Mouse (Mus musculus): ENCODE measurements at regions not wholly inside any gene's neighbourhood (a gene's known extent, or its start where the extent isn't known, plus 50 kb on each side); places are given as distances from the start of the nearest gene placed in this dataset.
"Not testable (repeated sequence)": the region's sequence is repeated elsewhere in the genome, so short reads cannot be mapped to it uniquely, and the experiment has no call there.

GRCm38 (mm10) chr12:51294971-51295477 is 52.8 kb upstream of the G2e3 start:
- in situ Hi-C loops (cut with MseI, MboI): no loop called here

- in situ Hi-C loops (cut with MseI, MboI): no loop called here
Measured at GRCm38 (mm10) chr12:51278358-51278757, 69.5 kb upstream of the G2e3 start.

DNA sequence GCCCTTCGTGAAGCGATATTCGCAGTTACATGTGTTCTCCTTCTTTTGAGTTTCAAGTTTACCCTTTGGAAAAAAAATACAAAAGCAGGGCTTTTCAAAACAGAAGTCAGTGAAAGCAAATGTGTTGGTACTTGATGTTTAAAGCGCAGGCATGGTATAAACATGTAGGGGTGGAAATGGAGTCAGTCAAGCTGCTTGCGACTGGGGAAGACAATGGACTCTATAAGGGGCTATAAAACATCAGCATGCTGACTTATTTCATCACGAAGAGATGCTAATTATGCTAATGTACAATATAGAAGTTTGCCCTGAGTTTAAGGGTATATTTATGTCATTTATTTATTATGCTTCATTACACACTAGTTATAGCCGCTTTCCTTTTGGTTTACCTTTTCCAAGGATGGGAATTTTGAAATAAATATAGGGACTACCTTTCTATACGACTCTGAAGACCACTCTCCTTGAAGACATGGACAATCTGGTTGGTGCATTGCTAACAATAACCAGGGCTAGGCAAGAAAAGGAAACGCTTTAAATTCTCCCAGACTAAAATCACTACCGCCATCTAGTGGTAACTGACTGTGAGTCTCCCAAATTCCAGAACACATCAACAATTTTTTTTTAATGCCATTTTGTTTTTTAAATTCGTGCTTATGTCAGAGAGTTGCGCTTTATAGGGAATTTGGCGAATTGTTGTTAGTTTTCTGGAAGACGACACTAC is 71.9 kb upstream of the G2e3 start:
- in situ Hi-C loops (cut with MseI, MboI): no loop called here

DNA sequence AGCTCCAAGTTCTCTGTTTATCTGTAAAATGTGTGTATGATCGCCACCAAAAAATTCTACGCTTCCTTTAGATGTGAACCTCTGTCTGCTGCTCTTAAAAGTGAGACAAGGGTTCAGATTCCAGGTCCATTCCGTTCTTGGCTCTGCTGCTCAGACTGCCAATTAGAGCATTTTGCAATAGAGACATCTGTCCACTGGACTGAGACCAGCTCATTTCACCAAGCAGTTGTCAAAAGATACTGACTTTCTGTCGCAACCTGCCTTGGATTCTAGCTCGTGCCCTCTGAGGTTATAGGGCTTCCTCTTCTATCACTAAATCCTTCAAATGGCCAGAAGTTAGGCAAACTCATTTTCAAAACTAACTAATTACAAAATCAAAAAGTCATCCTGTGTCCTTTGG is 74.4 kb upstream of the G2e3 start:
- in situ Hi-C loops (cut with MseI, MboI): no loop called here

GRCm38 (mm10) chr12:51242839-51243238 is 105.0 kb upstream of the G2e3 start:
- in situ Hi-C loops (cut with MseI, MboI): no loop called here

GRCm38 (mm10) chr12:51241131-51241781 is 106.6 kb upstream of the G2e3 start:
- in situ Hi-C loops (cut with MseI, MboI): no loop called here

- in situ Hi-C loops (cut with MseI, MboI): no loop called here
Measured at GRCm38 (mm10) chr12:51211691-51212090, 136.2 kb upstream of the G2e3 start.

DNA sequence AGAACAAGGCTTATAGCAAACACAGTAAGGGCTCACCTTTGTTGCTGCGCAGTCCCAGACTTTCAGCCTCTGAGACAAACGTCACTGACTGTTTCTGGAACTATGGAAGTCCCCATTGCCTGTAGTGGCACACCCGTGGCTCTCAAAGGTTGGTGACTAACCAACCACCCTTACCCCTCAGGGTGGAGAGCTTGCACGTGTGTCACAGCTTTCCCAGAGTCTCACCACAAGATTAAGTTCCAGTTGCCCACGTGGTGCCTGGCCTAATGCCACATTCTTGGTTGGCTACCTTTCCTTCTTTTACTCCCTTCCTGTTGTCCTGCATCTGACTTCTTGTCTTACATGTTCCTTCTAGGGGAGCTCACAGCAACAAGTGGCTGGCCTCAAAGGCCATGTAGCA is 151.6 kb upstream of the G2e3 start:
- in situ Hi-C loops (cut with MseI, MboI): no loop called here

DNA sequence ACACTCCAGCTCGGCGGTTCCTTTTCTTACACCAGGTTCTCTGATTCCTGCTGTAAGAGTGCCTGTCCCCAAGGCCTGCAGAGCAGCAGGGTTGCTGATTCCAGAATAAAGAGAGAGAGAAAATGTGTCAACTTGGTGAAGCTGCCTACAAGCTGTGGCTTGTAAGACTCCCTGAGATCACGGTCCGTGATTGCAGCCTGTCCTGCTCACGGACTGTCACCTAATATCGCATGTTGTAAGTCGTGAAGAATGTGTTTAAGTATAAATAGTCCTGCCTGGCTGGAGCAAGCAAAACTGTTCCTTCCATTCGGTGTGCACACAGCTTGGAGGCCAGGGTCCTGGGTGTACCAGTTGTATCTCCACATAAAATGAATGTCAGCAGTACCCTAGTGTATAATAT is 152.7 kb upstream of the G2e3 start:
- in situ Hi-C loops (cut with MseI, MboI): no loop called here

- in situ Hi-C loops (cut with MseI, MboI): no loop called here
Measured at GRCm38 (mm10) chr12:51190754-51191153, 157.1 kb upstream of the G2e3 start.

DNA sequence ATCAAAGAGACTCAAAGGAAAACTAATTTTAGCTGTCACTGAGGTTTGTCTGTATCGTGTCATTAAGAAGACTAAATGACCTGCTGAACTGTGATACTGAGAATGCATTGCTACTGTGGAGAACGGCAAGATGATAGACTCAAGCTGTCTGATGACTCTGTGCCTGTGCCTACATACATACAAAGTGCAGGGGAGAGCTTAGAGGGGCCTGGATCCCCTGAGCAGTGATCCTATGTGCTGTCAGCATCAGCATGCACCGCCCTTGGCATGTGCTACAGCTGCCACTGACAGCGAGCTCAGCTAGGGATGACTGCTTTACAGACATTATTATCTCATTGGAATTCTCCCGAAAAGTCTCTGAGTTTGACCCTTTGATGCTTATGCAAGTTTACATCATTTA is 157.7 kb upstream of the G2e3 start:
- in situ Hi-C loops (cut with MseI, MboI): no loop called here

- in situ Hi-C loops (cut with MseI, MboI): no loop called here
Measured at GRCm38 (mm10) chr12:51188229-51188628, 159.6 kb upstream of the G2e3 start.

DNA sequence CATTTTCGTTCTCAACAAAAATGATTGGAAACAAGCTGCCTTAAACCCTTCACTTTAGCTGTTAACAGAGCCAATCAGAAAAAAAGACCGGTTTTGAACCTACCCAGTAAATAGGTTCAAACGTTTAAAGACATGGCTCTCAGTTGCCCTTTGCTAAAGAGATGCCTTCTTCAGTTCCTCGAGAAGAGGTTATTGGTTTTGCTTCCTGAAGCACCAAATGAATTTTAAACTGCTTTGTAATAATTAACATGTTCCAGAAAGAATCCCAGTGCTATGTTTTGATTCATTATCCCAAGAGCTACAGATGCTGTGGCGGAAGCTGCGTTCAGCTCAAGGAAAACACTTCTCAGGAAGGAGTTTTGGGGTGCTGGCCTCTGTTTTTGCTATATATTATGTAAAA is 160.1 kb upstream of the G2e3 start:
- in situ Hi-C loops (cut with MseI, MboI): no loop called here

DNA sequence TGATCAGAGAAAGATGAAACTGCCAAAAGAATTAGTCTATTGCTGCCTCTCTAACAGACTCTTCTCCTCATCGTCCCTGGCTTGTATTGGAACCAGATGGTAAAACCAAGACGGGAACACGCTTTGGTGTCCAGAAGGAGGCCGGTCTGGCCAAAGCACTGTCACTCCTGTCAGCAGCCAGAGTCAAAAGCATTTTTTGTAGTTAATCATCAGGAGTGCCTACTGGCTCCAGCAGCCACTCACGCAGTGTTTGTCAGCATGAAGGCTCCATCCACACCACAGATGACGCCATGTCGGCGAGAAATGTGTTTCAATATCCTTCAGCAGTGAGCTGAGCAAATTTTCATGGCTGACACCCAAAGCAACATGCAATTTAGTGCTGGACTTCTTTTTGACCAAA is 162.1 kb upstream of the G2e3 start:
- in situ Hi-C loops (cut with MseI, MboI): no loop called here

DNA sequence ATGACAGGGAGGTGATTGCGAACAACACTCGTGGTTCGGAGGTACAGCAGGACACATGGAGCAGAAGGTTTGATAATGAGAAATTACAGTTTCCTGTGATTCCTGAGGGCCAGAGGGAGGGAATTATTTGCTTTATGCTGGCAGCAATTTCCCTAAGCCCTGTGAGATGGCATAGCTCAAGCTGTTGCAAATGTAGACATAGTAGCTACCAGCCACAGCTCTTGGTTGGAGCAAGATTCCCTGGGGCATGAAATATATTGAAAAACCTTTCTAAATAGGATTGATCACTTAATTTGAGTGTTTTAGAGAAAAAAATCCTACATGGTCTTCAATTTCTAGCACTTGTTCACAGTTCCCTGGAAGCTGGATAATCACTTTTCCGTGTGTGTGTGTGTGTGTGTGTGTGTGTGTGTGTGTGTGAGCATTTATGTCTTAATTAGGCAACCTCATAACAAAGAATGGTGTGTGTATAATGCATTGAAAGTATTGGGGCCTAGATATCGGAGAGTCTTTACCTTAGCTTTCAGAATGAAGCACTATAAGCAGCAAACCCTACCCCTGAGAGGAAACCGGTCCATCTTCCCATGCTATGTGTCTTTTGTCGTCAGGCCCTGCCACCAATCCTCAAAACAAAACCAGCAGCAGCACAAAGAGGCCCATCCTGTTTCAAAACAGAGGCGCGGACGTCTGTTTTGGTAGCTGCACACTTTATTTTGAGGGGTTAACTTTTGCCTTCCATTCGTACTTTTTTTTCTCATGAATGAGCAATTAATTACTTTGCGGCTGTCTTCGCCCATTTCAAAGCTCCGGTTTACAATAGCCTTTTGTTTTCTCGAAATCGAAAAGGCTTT is 172.7 kb upstream of the G2e3 start:
- in situ Hi-C loops (cut with MseI, MboI): no loop called here

- in situ Hi-C loops (cut with MseI, MboI): no loop called here
Measured at GRCm38 (mm10) chr12:51165186-51165585, 182.7 kb upstream of the G2e3 start.

DNA sequence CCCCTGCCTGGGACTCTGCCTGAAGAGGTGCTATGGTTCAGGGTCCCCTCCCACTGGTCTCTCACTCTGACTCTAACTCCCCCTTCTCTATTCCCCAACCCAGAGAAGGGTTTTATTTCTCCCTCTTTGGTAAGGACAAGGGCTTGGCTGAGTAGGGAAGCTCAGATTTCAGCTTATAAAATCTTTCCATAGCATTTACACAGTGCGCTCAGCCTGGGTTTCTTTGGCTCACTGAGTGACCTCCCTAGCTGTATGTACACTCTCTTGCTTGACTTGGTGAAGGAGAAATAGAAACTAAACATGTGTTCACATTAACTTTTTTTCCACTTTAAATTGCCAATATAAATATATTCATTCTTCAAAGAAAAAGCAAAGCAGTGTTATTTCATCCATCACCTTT is 186.9 kb upstream of the G2e3 start:
- in situ Hi-C loops (cut with MseI, MboI): no loop called here

DNA sequence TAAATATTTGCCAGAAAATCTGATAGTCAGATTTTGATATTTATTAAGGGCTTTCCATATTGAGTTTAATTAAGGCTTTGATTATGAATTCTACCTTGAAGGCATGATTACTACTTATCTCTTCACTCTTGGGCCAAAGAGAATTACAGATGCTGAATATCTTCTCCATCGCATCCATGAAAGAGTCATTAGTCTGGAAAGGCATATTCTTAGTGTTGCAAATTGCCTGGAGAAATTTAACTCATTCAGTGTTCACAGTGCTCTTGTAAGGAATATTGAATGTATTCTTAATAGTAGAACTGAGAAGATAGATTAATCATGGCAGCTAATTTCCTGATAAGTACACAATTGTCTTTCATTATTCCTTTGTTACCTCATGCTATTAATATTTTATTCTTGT is 187.7 kb upstream of the G2e3 start:
- in situ Hi-C loops (cut with MseI, MboI): no loop called here

DNA sequence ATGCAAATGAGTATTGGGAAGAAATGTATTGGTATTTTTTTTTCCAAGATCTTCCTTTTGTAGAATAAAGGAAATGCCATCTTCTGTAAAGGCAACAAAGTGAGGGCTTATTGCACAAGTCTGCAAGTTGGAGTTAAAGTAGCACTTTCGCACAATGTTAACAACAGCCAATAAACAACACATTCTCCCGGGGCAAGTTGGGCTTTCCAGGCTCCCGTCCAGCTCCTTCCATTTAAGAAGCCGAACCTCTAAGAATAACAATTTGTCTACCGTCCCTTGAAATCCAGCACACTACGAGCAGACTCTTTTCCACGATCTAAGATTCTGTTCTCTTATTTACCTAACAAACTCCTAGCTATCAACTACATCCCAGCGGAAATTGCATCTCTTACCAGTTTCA is 199.9 kb upstream of the G2e3 start:
- in situ Hi-C loops (cut with MseI, MboI): no loop called here

DNA sequence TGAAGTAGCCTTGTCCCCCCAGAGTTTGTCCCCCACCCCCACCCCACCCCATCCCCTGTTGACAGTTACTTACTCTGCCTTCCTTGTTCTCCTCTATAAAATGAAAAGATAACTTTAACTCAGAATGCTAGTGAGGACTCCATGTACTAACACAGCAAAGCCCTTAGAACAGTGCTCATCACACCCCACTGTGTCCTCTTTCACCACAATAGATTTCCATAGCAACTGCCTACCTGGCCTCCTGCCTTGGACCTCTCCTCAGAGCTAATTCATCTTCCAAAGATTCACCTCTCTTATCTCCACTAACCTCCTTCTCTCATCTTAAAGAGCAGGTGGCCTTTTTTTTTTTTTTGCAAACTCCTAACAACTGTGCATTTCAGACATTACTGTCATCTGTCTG is 204.0 kb upstream of the G2e3 start:
- in situ Hi-C loops (cut with MseI, MboI): no loop called here

GRCm38 (mm10) chr12:51143196-51143595 is 204.7 kb upstream of the G2e3 start:
- in situ Hi-C loops (cut with MseI, MboI): no loop called here

DNA sequence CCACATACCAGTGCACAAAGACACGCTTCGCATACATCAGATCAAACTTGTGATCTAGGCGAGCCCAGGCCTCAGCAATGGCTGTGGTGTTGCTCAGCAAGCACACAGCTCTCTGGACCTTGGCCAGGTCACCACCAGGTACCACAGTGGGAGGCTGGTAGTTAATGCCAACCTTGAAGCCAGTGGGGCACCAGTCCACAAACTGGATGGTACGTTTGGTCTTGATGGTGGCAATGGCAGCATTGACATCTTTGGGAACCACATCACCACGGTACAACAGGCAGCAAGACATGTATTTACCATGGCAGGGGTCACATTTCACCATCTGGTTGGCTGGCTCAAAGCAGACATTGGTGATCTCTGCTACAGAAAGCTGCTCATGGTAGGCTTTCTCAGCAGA is 214.2 kb upstream of the G2e3 start:
- in situ Hi-C loops (cut with MseI, MboI): not testable (repeated sequence)

GRCm38 (mm10) chr12:51128274-51128673 is 219.6 kb upstream of the G2e3 start:
- in situ Hi-C loops (cut with MseI, MboI): no loop called here

Data from mouse trophoblast stem cell (cell line).